Mouse (Mus musculus) cortical plate, adult 2 months (tissue): ENCODE measurements around the gene Il11ra1. TPM values are rescaled to one million over a fixed set of nuclear protein-coding genes. Genes with fewer than 3 reads are reported as not detected.
"Not testable (repeated sequence)": the region's sequence is repeated elsewhere in the genome, so short reads cannot be mapped to it uniquely, and the experiment has no call there.

Source experiments
- H3K27ac ChIP-seq: fragments of 200-500 bp; 2 replicates; pipeline ENCODE4 v1.5.1; 2012; ENCODE audit warnings: low read length, control low read depth, inconsistent platforms; ENCODE audit not compliant: insufficient read depth
- H3K4me1 ChIP-seq: fragments of 200-500 bp; 2 replicates; pipeline ENCODE4 v1.6.1; 2011; ENCODE audit warnings: low read length; ENCODE audit not compliant: control insufficient read depth, insufficient read depth
- H3K4me3 ChIP-seq: fragments of 200-500 bp; 2 replicates; pipeline ENCODE4 v1.5.1; 2011; ENCODE audit warnings: mild to moderate bottlenecking, low read length, control low read depth; ENCODE audit not compliant: insufficient read depth
- polyA plus RNA-seq: library from polyadenylated mRNA; depleted of rRNA; stranded (reverse); fragments of >200 nt; gene quantifications from 2 replicates; pipeline ENCODE4 v1.2.3, GENCODE M21; 2012; rRNA removed

Il11ra1 gene
- polyA plus RNA-seq, 1 experiment = 50.6 TPM

DNA sequence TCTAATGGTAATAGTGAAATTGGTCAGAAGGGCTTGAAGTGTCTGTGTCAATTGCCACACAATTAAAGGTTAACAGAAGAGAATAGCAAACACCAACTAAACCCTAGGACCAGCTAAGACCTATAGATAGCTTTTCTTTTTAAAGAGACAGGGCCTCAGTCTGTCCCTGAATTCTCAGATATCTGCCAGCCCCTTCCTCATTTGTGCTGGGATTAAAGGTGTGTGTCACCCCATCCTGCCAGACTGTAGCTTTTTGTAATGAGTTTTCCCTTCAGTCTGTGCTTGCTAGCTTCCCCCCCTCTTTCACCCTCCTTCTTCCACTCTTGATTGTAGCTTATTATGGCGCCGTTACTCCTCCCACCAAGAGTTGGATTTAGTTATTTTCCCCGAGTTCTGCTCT, 83.4 kb downstream of the Il11ra1 start:
- H3K4me1 ChIP-seq, H3K4me3 ChIP-seq: not testable (repeated sequence)
- H3K27ac ChIP-seq = 0 out of 2 replicates have a peak overlapping the region, but pooled peaks have one; percentile 35

Other genes with a start within 250 kb of the Il11ra1 start
- 0.56 and 0.61 TPM in 2 replicates for gene Kif24, start 235.1 kb upstream of the Il11ra1 start, polyA plus RNA-seq
- 43.4 and 46.5 TPM in 2 replicates for gene Nudt2, start 234.8 kb upstream of the Il11ra1 start, polyA plus RNA-seq
- gene AI464131, start 196.9 kb upstream of the Il11ra1 start, polyA plus RNA-seq = 24.2 and 24.8 TPM in 2 replicates
- gene 1110017D15Rik, start 182.7 kb upstream of the Il11ra1 start, polyA plus RNA-seq = 4.6 and 4.9 TPM in 2 replicates
- 159 and 165 TPM in 2 replicates for gene Fam219a, start 130.5 kb upstream of the Il11ra1 start, polyA plus RNA-seq
- gene Dnaic1, start 130.2 kb upstream of the Il11ra1 start, polyA plus RNA-seq = 9.8 and 12.5 TPM in 2 replicates
- 88.2 and 97.6 TPM in 2 replicates for gene Enho, start 59.7 kb upstream of the Il11ra1 start, polyA plus RNA-seq
- 59.8 and 67.8 TPM in 2 replicates for gene Cntfr, start 2.9 kb upstream of the Il11ra1 start, polyA plus RNA-seq
- gene Rpp25l, start 13.5 kb downstream of the Il11ra1 start, polyA plus RNA-seq = 31.6 and 37.4 TPM in 2 replicates
- gene Dctn3, start 23.2 kb downstream of the Il11ra1 start, polyA plus RNA-seq = 205 TPM in 2 replicates
- gene Arid3c, start 31.2 kb downstream of the Il11ra1 start, polyA plus RNA-seq = 0.34 and 0.46 TPM in 2 replicates
- gene Galt, start 55.2 kb downstream of the Il11ra1 start, polyA plus RNA-seq = 269 and 276 TPM in 2 replicates
- 80.7 and 83.9 TPM in 2 replicates for gene Sigmar1, start 56.2 kb downstream of the Il11ra1 start, polyA plus RNA-seq
- gene Ccl27a, start 74.3 kb downstream of the Il11ra1 start, polyA plus RNA-seq = 697 and 730 TPM in 2 replicates
- not detected in 2 replicates for gene Gm21541, start 203.6 kb downstream of the Il11ra1 start, polyA plus RNA-seq
- 59.6 and 75.3 TPM in 2 replicates for gene Gm20878, start 241.6 kb downstream of the Il11ra1 start, polyA plus RNA-seq